Mouse (Mus musculus) ES-E14 (cell line): Measurements from ENCODE around the gene Ralgapa2. TPM values are rescaled to one million over a fixed set of nuclear protein-coding genes. Genes with fewer than 3 reads are reported as not detected.

Experiments used
- DNase-seq: peaks from one replicate; pipeline ENCODE4 v3.0.0-alpha.2; 2013; ENCODE audit warnings: low read depth, low spot score
- H3K27ac ChIP-seq: 2 replicates; pipeline ENCODE4 v1.5.1; 2012; ENCODE audit warnings: low read depth, mild to moderate bottlenecking, low read length, moderate library complexity, mixed read lengths; ENCODE audit not compliant: poor library complexity, insufficient read depth, severe bottlenecking
- H3K36me3 ChIP-seq: 2 replicates; pipeline ENCODE4 v1.6.1; 2012; ENCODE audit warnings: mild to moderate bottlenecking, low read length, moderate library complexity, mixed read lengths; ENCODE audit not compliant: control insufficient read depth, poor library complexity, insufficient read depth, severe bottlenecking
- H3K4me1 ChIP-seq, 2 experiments: fragments of 150-350 bp in 1 of 2; sonication (generic) in 1 of 2; 2 replicates each; pipeline ENCODE4 v1.6.1; 2012; ENCODE audit warnings: low read length in 2 of 2, mild to moderate bottlenecking in 1 of 2, mixed read lengths in 1 of 2; ENCODE audit not compliant: control insufficient read depth in 2 of 2, insufficient read depth in 2 of 2, poor library complexity in 1 of 2
- H3K4me3 ChIP-seq, 2 experiments: fragments of 150-350 bp in 1 of 2; sonication (generic) in 1 of 2; 2 replicates each; pipeline ENCODE4 v1.5.1; 2012; ENCODE audit warnings: low read length in 2 of 2, low read depth in 1 of 2, mild to moderate bottlenecking in 1 of 2, mixed read lengths in 1 of 2; ENCODE audit not compliant: insufficient read depth in 1 of 2, poor library complexity in 1 of 2, severe bottlenecking in 1 of 2
- H3K9ac ChIP-seq: 2 replicates; pipeline ENCODE4 v1.6.1; 2012; ENCODE audit warnings: low read depth, mild to moderate bottlenecking, low read length, mixed read lengths; ENCODE audit not compliant: poor library complexity, insufficient read depth, severe bottlenecking
- H3K9me3 ChIP-seq: fragments of 150-350 bp; sonication (generic); 2 replicates; pipeline ENCODE4 v1.6.1; 2012; ENCODE audit warnings: low read depth, mild to moderate bottlenecking, low read length; ENCODE audit not compliant: control insufficient read depth, insufficient read depth
- CHD2 ChIP-seq: IDR thresholded peaks from 2 replicates; pipeline ENCODE4 v1.6.1; 2014; ENCODE audit warnings: mild to moderate bottlenecking, low read depth, low read length, inconsistent platforms
- HCFC1 ChIP-seq: IDR thresholded peaks from 2 replicates; pipeline ENCODE4 v1.6.1; 2012; ENCODE audit warnings: low read length, inconsistent platforms, borderline replicate concordance; ENCODE audit not compliant: insufficient read depth
- MAFK ChIP-seq: IDR thresholded peaks from 2 replicates; pipeline ENCODE4 v1.6.1; 2014; ENCODE audit warnings: mild to moderate bottlenecking, low read depth, low read length, inconsistent platforms; ENCODE audit not compliant: insufficient read depth
- ZC3H11A ChIP-seq: IDR thresholded peaks from 2 replicates; pipeline ENCODE4 v1.6.1; 2012; ENCODE audit warnings: low read depth, mild to moderate bottlenecking, inconsistent platforms, low read length, borderline replicate concordance
- ZNF384 ChIP-seq: IDR thresholded peaks from 2 replicates; pipeline ENCODE4 v1.6.1; 2012; ENCODE audit warnings: low read depth, low read length, inconsistent platforms
- in situ Hi-C, 2 experiments: fragments of 600-800 bp; cut with MboI; formaldehyde crosslinking; loops; one replicate each; pipeline ENCODE4 v1.15.1; 2025; ENCODE audit warnings: low sequenced_read_pairs in 2 of 2, inconsistent platforms in 1 of 2; ENCODE audit not compliant: unreplicated experiment in 2 of 2
- total RNA-seq: library from RNA; depleted of rRNA; stranded (reverse); fragments of 300-350 nt; gene quantifications from 2 replicates; pipeline ENCODE4 v1.2.3, GENCODE M21; 2012

Gene Ralgapa2
- total RNA-seq, 1 experiment = 23.0 TPM

DNA sequence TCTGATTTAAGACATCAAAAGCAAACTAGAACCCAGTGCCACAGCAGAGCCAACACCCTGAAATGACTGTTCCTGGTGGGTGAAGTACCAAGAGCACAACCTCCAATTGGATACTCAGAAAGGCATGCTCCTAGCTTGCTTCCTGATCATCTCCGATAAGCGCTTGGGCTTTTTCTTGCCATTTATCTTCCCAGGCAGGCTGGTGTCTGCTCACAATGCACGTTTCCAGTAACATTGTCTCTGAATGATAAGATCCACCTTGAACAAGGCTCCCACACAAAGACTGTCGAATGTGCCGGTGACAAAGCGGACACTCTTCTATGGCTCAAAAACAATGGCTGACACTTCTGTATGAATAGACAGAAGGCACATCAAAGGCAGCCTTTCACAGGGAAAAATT, 230.8 kb downstream of the Ralgapa2 start:
- Histone ChIP-seq H3K9ac (no peak overlapping the region), H3K4me3 (no peak overlapping the region), H3K36me3 (no peaks in the 10 kb centered on the region), H3K27ac (no peak overlapping the region; the same call in 1 of the 2 replicates), H3K4me1 (peaks cover 0 to 6% of the 10 kb centered on the region in 2 experiments; a peak in 1 of 4 replicates), H3K9me3 (no peaks in the 10 kb centered on the region)
- in situ Hi-C loops = no loop called here
- no peak for DNase-seq
- TF ChIP-seq ZC3H11A = no peak
- TF ChIP-seq MAFK = no peak

DNA sequence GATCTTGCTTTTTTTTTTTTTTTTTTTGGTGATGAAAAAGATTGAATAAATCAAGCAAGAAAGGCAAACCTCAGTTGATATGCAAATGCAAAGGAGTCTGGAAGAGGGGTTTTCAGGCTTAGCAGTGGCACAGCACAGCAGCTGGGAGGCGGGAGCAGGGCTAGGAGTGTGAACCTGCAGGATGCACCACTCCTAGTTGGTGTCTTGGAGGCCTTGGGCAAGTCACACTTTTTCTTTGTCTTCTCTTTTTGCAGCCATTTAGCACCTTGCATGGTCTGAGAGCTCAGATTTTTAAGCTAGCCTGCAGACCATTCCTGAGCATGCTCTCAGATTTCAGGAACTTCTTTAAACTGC, 231.2 kb downstream of the Ralgapa2 start:
- no peak overlapping the region for H3K27ac ChIP-seq
- no peaks in the 10 kb centered on the region for H3K9me3 ChIP-seq
- no peak for DNase-seq
- peaks cover 0 to 6% of the 10 kb centered on the region in 2 experiments; a peak in 1 of 4 replicates for H3K4me1 ChIP-seq
- TF ChIP-seq ZNF384 (no peak), CHD2 (no peak), MAFK (no peak), HCFC1 (no peak), ZC3H11A (no peak)
- in situ Hi-C loops = no loop called here
- H3K36me3 ChIP-seq = no peaks in the 10 kb centered on the region
- no peak overlapping the region for H3K9ac ChIP-seq
- no peak overlapping the region for H3K4me3 ChIP-seq

DNA sequence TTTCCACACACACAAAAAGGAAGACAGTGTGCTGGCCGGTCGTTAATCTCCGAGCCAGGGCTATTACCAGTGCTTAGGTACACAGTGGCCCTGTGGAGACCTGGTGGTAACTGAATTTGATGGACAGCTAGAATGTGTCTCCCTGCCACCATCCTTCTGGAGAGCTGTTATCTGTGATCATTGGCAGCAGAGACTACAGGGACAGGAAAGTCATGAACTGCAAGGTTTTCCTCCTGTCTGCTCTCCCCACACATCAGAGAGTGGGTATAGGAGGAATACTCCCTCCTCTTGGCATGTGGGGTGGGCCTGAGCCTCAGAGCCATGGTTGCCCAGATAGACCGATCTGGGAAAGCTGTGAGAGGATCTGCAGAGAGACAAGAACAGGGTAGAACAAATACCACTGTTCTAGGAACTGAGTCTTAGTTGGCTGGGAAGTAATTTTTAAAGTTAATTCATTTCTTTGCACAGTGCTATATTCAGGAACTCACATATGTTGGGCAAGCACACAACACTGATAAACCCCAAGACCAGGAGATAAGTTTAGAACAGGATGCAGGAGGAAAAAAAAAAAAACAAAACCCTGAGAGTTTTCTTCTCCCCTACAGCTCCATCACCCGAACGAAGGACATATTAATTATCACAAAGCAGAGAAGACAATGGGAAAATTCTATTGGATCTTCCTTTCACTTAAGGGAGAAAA, 231.8 kb downstream of the Ralgapa2 start:
- DNase-seq = no peak
- in situ Hi-C loops = no loop called here
- H3K4me3 ChIP-seq = no peak overlapping the region
- no peaks in the 10 kb centered on the region for H3K36me3 ChIP-seq
- H3K9ac ChIP-seq = no peak overlapping the region
- peak overlapping the region; percentile 1; the same call in 1 of the 2 replicates for H3K27ac ChIP-seq
- peaks cover 0 to 6% of the 10 kb centered on the region in 2 experiments; a peak in 1 of 4 replicates for H3K4me1 ChIP-seq
- no peak for TF ChIP-seq MAFK
- no peak for TF ChIP-seq CHD2
- no peak for TF ChIP-seq ZNF384
- TF ChIP-seq ZC3H11A = no peak
- TF ChIP-seq HCFC1 = no peak
- no peaks in the 10 kb centered on the region for H3K9me3 ChIP-seq

DNA sequence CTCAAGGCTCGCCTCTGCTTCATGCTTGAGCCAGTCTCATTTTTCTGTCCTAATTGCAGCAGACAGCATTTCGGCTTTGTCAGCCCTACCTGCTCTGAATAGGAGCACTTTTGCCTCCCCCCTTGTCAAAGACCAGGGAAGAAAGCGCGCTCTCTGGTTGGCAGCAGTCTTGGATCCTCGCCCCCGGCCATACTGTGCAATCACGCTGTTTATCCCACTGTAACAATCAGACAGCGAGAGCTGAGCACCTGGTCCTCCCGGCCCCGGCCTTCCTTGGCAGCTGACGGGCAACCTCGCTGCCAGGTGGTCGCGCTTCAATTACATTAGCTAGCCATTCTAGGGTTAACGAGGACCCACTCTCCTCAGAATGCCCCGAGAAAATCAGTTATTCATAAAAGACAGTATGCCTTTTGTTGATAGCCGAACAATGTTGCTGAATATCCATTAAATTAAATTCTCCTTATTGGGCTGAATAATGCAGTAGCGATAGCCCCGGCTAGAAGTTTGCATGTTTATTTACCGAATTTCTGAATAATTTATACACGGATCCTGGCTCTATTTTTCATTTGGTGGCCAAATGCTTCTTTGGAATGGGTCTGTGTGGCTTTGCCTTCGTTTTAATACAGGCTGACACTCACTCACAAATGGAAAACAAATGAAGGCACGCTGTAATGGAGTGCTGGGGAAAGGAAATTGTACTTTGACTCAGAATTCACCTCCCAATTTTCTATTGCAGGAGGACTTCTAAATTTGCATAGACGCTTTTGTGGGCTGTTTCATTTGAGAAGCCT, 232.5 kb downstream of the Ralgapa2 start:
- in situ Hi-C loops = no loop called here
- DNase-seq = no peak
- 0 out of 2 replicates have a peak overlapping the region, but pooled peaks have one; percentile 1 for H3K27ac ChIP-seq
- no peak overlapping the region for H3K9ac ChIP-seq
- H3K36me3 ChIP-seq = no peaks in the 10 kb centered on the region
- no peak overlapping the region for H3K4me3 ChIP-seq
- no peaks in the 10 kb centered on the region for H3K9me3 ChIP-seq
- no peak for TF ChIP-seq HCFC1
- TF ChIP-seq CHD2 = no peak
- TF ChIP-seq ZC3H11A = no peak
- TF ChIP-seq ZNF384 = no peak
- TF ChIP-seq MAFK = no peak
- peaks cover 0 to 6% of the 10 kb centered on the region in 2 experiments; a peak in 1 of 4 replicates for H3K4me1 ChIP-seq
